Mouse (Mus musculus) MEL-GATA-1-ER (cell line): ENCODE results near the gene Grik5.

Experiments used
- DNase-seq: peaks from one replicate; pipeline ENCODE4 v3.0.0-alpha.2; 2012; ENCODE audit warnings: low read depth; ENCODE audit errors: extremely low read depth

Gene Grik5

GRCm38 (mm10) chr7:24987941-24988340 is 84.2 kb downstream of the Grik5 start:
- no peak for DNase-seq

GRCm38 (mm10) chr7:24985799-24986198 is 86.3 kb downstream of the Grik5 start:
- no peak for DNase-seq

DNA sequence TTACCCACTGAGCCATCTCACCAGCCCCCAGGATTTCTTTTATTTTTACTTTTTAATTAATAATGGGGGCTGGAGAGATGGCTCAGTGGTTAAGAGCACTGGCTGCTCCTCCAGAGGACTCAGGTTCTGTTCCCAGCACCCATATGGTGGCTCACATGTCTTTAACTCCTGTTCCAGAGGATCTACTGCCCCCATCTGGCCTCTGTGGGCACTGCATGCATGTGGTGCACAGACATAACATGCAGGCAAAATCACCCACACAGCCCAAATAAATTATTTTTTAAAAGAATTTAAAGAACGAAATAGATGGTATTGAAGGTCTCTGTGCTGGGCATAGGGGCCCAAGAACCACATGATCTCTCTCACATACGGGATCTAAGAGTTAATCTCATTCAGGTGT is 87.8 kb downstream of the Grik5 start:
- DNase-seq: no peak

- no peak for DNase-seq
Observed at GRCm38 (mm10) chr7:24983396-24983795, 88.8 kb downstream of the Grik5 start.

GRCm38 (mm10) chr7:24980439-24980838 is 91.7 kb downstream of the Grik5 start:
- DNase-seq: no peak

GRCm38 (mm10) chr7:24978781-24979180 is 93.4 kb downstream of the Grik5 start:
- peak; percentile 74 for DNase-seq

- DNase-seq: peak; percentile 84
Observed at GRCm38 (mm10) chr7:24974893-24975595, 97.1 kb downstream of the Grik5 start.

DNA sequence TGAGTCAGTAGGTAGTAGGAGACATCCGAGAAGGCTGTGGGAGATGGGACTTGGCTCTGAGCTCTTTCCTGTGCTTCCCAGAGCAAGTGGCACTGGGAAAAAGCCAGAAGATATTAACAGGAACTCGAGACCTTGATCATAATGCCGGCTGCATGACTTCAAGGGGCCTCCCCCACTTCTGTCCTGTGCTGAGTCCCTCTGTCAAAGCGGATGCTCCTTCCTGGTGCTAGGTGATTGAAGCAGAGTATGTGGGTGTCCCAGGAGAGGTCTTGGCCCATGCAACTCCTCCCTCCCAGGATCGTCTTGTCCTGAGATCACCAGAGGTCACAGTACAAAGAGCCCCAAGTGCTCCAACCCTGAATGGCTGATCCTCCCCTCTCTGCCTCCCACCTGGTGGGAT is 98.2 kb downstream of the Grik5 start:
- no peak for DNase-seq

GRCm38 (mm10) chr7:24973208-24973607 is 98.9 kb downstream of the Grik5 start:
- no peak for DNase-seq

DNA sequence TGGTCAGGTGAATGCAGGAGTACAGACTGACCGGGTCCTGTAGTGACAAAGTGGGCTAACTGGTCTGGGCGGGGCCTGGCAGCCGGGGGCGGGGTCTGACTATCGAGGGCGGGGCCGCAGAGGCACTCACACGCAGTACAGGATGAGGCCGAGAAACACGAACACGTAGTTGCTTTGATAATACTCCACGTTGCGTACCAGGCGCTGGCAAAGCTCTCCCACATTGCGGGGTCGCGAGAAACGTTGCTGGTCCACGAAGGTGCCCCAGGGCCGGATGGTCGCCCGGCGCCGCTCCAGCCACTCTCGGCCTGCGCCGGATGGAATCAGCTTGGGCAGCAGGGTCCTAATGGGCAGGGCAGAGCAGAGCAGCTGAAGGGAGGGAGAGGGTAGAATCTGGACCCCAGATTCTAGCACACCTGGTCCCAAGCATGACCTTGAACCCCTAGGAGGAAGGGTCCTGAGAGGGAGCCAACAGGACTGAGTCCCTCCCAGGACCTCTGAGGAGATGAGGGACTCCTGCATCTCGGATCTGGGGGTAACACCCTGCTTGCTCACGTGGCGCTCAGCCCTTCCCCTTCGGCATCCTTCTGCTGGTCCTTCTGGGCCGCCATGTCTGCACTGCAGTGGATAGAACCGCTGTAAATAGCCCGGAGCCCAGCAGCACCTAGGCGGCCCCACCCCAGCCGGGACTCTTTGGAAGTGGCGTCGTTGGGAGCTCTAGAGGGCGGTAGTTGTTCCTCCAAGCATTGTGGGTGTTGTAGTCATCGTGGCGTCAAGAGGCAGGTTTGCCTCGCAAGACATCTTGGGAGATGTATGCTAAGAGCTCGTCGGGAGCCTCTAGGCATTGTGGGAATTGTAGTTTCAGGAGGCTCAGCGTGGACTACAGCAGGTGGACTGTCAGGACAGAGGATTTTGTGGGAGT is 99.9 kb downstream of the Grik5 start, which contains the start of gene Rabac1:
Gene Rabac1 (minus strand): TSS at position 783 of the 922 bp plus-strand sequence.
- peak; percentile 96 for DNase-seq

GRCm38 (mm10) chr7:24971261-24971971 is 100.7 kb downstream of the Grik5 start:
- no peak for DNase-seq

GRCm38 (mm10) chr7:24970341-24970740 is 101.8 kb downstream of the Grik5 start:
- DNase-seq: no peak

DNA sequence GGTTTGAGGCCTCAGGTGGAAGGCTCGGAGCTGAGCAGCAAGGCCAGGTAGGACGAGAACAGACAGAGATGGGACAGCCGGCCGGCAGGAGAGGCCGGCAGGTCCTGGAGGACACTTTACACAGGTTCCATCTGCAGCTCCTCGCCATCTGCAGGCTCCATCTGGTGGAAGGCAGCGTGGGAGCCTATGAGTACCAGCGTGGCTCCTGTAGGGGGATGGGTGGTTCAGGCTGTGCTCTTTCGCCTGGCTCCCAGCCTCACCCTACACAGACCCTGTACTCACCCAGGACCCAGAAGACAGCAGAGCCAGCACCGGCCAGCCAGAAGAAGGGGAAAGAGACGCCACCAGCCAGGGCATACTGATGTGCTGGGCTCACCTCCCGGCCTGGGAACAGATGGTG is 102.3 kb downstream of the Grik5 start:
- DNase-seq: no peak

GRCm38 (mm10) chr7:24968463-24968862 is 103.7 kb downstream of the Grik5 start:
- no peak for DNase-seq

DNA sequence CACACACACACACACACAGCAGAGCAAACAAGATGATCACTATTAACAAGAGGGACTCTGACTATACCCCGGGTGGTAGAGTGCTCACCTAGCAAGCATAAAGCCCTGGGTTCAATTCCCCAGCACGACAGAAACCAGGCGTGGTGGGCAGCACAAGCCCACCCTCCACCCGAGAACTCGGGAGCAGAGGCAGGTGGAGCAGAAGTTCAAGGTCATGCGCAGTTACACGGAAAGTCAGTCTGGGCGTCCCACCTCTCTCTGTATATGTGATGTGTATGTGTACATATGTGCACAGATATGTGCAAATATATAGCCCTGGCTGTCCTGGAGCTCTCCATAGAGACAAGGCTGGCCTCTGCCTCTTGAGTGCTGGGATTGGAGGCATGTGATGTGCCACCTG is 104.2 kb downstream of the Grik5 start:
- DNase-seq: no peak

DNA sequence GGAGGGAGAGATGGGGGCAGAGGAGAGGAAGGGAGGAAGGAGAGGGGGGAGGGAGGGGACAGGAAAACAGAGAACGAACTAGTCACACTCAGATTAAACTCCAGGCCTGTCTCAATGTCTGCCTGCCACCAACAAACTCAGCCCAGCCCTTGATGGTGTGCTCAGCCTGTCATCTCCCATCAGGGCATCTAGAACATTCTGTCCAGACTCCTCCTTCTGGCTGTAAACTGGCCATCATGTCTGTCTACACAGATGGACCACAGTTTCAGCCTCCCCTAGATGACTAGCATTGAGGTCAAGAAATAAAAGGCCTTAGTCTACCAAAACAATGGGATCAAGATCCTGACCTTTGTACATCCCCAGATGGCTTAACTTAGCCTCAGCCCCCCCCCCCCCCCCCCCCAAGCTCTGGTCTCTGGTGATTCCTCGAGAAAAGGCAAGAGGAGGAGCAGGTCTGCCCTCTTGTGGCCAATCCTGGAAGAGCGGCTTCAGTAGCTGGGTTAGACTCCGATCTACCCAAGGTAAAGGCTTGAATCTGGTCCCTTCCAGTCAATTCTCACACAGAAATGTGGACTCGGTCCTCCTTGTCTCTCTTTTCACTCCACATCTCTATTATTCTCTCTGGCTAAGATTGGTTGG is 107.1 kb downstream of the Grik5 start:
- DNase-seq: no peak

- DNase-seq: no peak
Observed at GRCm38 (mm10) chr7:24964288-24964687, 107.9 kb downstream of the Grik5 start.
